Mouse (Mus musculus) lung, adult 2 months (tissue): ENCODE results near the gene Stx2.

ENCODE experiments used
- CTCF ChIP-seq: fragments of 200-500 bp; IDR thresholded peaks from 2 replicates; pipeline ENCODE4 v1.5.1; 2011; ENCODE audit warnings: mild to moderate bottlenecking, low read length, control low read depth; ENCODE audit not compliant: insufficient read depth
- POLR2A ChIP-seq: fragments of 200-500 bp; IDR thresholded peaks from 2 replicates; pipeline ENCODE4 v1.6.1; 2011; ENCODE audit warnings: low read depth, mild to moderate bottlenecking, control low read depth, low read length, borderline replicate concordance; ENCODE audit errors: extremely low read depth

DNA sequence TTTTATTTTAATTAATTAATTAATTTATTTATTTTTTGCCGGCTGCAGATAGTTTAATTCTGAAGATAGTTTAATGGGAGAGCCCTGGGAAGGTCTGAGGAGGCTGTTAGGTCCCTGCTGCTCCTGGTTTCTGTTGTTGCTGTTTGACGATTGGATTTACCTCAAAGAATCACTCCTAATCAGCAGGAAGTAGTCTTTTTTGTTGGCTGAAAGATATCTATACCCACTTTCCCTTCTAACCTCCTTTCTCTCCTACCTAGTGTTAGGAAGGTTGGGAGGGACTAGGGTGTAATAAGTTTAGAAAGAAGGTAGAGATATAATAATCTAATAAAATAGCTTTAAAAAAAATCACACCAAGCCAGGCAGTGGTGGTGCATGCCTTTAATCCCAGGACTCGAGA is 6.6 kb upstream of the Stx2 start:
- TF ChIP-seq POLR2A (no peak), CTCF (no peak)
